Mouse (Mus musculus) lung, embryonic 15.5 days (tissue): ENCODE results near the gene Cfap299. TPM values are rescaled to one million over a fixed set of nuclear protein-coding genes. Genes with fewer than 3 reads are reported as not detected.
A peak's percentile ranks its signal among the peaks of the same experiment; 100 is the strongest.
"Not testable (repeated sequence)": the region's sequence is repeated elsewhere in the genome, so short reads cannot be mapped to it uniquely, and the experiment has no call there.

ENCODE experiments used
- ATAC-seq: fragments of 200-750 bp; cut with Nextera tagmentation; 2 replicates; pipeline ENCODE4 v1.8.0; 2017; ENCODE audit warnings: moderate number of reproducible peaks, borderline replicate concordance; ENCODE audit not compliant: low FRiP score, low TSS enrichment; ENCODE audit errors: extremely low read depth
- H3K27ac ChIP-seq: fragments of 300-500 bp; sonication (generic); 2 replicates; pipeline ENCODE4 v1.5.1; 2015; ENCODE audit warnings: moderate library complexity, mild to moderate bottlenecking, inconsistent platforms
- H3K27me3 ChIP-seq: fragments of 300-500 bp; sonication (generic); 2 replicates; pipeline ENCODE4 v1.6.1; 2015; ENCODE audit warnings: inconsistent platforms
- H3K36me3 ChIP-seq: fragments of 300-500 bp; sonication (generic); 2 replicates; pipeline ENCODE4 v1.6.1; 2015; ENCODE audit warnings: inconsistent platforms
- H3K4me1 ChIP-seq: fragments of 300-500 bp; sonication (generic); 2 replicates; pipeline ENCODE4 v1.6.1; 2015; ENCODE audit warnings: inconsistent platforms
- H3K4me2 ChIP-seq: fragments of 300-500 bp; sonication (generic); 2 replicates; pipeline ENCODE4 v1.6.1; 2015; ENCODE audit warnings: inconsistent platforms, mild to moderate bottlenecking, moderate library complexity
- H3K4me3 ChIP-seq: fragments of 300-500 bp; sonication (generic); 2 replicates; pipeline ENCODE4 v1.5.1; 2015; ENCODE audit warnings: mild to moderate bottlenecking, inconsistent platforms
- H3K9ac ChIP-seq: fragments of 300-500 bp; sonication (generic); 2 replicates; pipeline ENCODE4 v1.6.1; 2015; ENCODE audit warnings: inconsistent platforms
- H3K9me3 ChIP-seq: fragments of 300-500 bp; sonication (generic); 2 replicates; pipeline ENCODE4 v1.6.1; 2016; ENCODE audit warnings: inconsistent platforms
- WGBS: fragments of 180-500 bp; shearing (Covaris S2); methylation state at CpG from one replicate; pipeline ENCODE4 v1.1.7; 2015; 5-methylcytosine and 5-hydroxymethylcytosine counted together
- polyA plus RNA-seq: library from polyadenylated mRNA; unstranded; fragments of >200 nt; fragmentation: Nextera tagmentation; extraction: Ambion mirVana; gene quantifications from 2 replicates; pipeline ENCODE4 v1.2.1, GENCODE M21; 2015

Cfap299 gene
- polyA plus RNA-seq: 3.0 and 4.6 TPM in 2 replicates

DNA sequence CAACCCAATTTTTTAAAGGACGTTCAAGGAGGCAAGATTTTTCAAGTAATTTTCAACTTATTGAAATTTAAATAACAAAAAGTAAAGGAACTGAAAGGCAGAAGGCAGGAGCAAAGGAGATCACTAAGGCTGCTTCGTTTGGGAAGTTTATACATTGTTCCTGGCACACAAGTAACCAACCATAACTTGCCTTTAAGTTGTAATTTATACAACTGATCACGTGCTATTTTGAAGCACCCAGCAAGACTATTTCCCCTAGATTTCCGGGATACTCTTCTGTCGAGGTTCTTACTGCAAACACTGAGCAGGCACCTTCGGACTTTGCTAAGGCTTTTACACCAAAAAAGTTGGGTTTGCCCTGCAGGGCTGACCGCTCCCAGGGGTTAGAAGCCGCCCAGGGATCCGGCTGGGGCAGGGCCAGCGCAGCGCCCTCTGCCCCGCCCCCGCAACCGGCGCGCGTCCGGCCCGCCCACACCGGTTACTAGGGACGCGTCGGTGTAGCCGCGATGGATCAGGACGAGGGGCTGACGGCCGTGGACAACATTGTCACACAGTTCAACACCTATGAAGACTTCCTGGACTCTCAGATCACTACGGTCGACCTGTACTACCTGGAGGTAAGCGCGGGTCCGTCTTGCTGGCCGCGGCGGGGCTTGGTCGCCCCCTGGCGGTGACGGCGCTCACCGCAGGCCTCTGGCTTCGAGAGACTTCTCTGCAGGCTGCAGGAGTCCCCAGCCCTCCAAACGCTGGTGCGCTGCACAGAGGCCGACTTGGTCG lies at the start of gene Cfap299:
Gene Cfap299, plus strand, starts transcription at position 457 of the 777 bp plus-strand sequence.
- Histone ChIP-seq H3K4me2 (peak within 1 kb of the TSS; percentile 69), H3K36me3 (no peaks in the 10 kb centered on the region), H3K9ac (peak within 1 kb of the TSS; percentile 19), H3K4me3 (peak within 1 kb of the TSS; percentile 70), H3K4me1 (no peaks in the 10 kb centered on the region; the same call in 1 of the 2 replicates), H3K27ac (no peak within 1 kb of the TSS), H3K9me3 (no peaks in the 10 kb centered on the region), H3K27me3 (no peaks in the 10 kb centered on the region; the same call in 1 of the 2 replicates)
- peak; percentile 96 for ATAC-seq
- WGBS: 1% methylated on average over 46 of the region's 46 CpGs

GRCm38 (mm10) chr5:98281993-98282392 lies 47.1 kb upstream of the Cfap299 start:
- Histone ChIP-seq H3K9me3 (no peaks in the 10 kb centered on the region), H3K36me3 (no peaks in the 10 kb centered on the region), H3K27me3 (no peaks in the 10 kb centered on the region), H3K27ac (no peak overlapping the region), H3K4me2 (no peak overlapping the region), H3K4me1 (0 out of 2 replicates have a peak, but pooled peaks cover 2% of the 10 kb centered on the region), H3K4me3 (no peak overlapping the region), H3K9ac (no peak overlapping the region)
- ATAC-seq: no peak
- 62% methylated on average over 9 of the region's 9 CpGs for WGBS

DNA sequence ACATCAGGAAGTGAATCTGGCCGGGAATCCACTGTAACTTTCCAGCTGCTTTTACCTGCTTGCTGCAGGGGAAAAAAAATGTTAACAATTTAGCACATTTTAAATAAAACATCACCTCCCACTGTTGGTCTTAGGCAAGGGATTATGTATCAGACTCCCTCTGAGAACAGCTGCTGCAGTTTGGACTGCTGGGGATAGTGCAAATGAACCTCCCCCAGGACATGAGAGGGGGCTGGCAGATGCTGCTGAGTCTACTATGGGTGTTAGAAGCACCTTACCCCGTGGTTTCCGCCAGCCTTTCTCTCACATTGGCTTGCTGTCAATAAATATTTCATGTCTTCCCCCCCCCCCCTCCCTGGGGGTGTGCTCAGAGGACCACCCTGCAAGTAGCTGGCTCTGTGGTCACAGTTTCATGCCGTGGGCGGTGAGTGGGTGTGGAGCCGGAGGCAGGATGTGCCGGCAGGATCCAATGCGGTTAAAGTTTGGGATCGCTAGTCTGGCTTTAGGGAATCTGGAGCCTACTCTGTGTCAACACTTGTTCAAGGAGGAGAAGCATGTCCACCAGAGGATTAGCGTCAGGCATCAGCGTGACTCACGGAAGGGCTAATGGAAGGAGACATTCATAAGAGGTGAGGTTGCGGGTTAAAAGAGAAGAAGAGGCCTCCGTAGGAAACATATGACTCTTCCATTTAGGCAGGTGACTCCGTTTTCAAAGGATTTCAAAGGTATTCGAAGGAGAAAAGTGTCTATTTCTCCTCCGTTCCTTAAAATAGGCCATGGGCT lies 45.2 kb upstream of the Cfap299 start:
- peak; percentile 42; the same call in 1 of the 2 replicates for ATAC-seq

GRCm38 (mm10) chr5:98290642-98291041 lies 38.5 kb upstream of the Cfap299 start:
- H3K9ac ChIP-seq: no peak overlapping the region
- H3K27ac ChIP-seq: no peak overlapping the region
- H3K36me3 ChIP-seq: no peaks in the 10 kb centered on the region
- peaks cover 44% of the 10 kb centered on the region for H3K27me3 ChIP-seq
- WGBS: 78% methylated on average over 8 of the region's 8 CpGs
- no peaks in the 10 kb centered on the region for H3K4me1 ChIP-seq
- ATAC-seq: no peak
- no peaks in the 10 kb centered on the region for H3K9me3 ChIP-seq
- no peak overlapping the region for H3K4me3 ChIP-seq
- H3K4me2 ChIP-seq: no peak overlapping the region

More for the DNA sequence above, 45.2 kb upstream of the Cfap299 start:
- no peaks in the 10 kb centered on the region for H3K36me3 ChIP-seq
- H3K4me1 ChIP-seq: 0 out of 2 replicates have a peak, but pooled peaks cover 2% of the 10 kb centered on the region
- H3K27ac ChIP-seq: no peak overlapping the region
- no peak overlapping the region for H3K9ac ChIP-seq
- H3K27me3 ChIP-seq: no peaks in the 10 kb centered on the region
- H3K9me3 ChIP-seq: no peaks in the 10 kb centered on the region
- peak overlapping the region; percentile 15; the same call in 1 of the 2 replicates for H3K4me2 ChIP-seq
- no peak overlapping the region for H3K4me3 ChIP-seq
- WGBS: 27% methylated on average over 17 of the region's 17 CpGs

- Histone ChIP-seq H3K27me3 (peaks cover 44% of the 10 kb centered on the region), H3K4me3 (peak overlapping the region; percentile 0; the same call in 1 of the 2 replicates), H3K36me3 (no peaks in the 10 kb centered on the region), H3K4me1 (no peaks in the 10 kb centered on the region), H3K9me3 (no peaks in the 10 kb centered on the region), H3K27ac (no peak overlapping the region), H3K9ac (no peak overlapping the region), H3K4me2 (peak overlapping the region; percentile 29)
- ATAC-seq: no peak
- 3% methylated on average over 19 of the region's 19 CpGs for WGBS
Measured at GRCm38 (mm10) chr5:98292388-98293048, 36.6 kb upstream of the Cfap299 start.

- Histone ChIP-seq H3K4me2 (peak overlapping the region; percentile 29), H3K27me3 (peaks cover 44% of the 10 kb centered on the region), H3K27ac (no peak overlapping the region), H3K4me3 (peak overlapping the region; percentile 0; the same call in 1 of the 2 replicates), H3K9ac (no peak overlapping the region), H3K4me1 (no peaks in the 10 kb centered on the region), H3K36me3 (no peaks in the 10 kb centered on the region), H3K9me3 (no peaks in the 10 kb centered on the region)
- no peak for ATAC-seq
- WGBS: 3% methylated on average over 12 of the region's 12 CpGs
Measured at GRCm38 (mm10) chr5:98293049-98293715, 35.9 kb upstream of the Cfap299 start.

DNA sequence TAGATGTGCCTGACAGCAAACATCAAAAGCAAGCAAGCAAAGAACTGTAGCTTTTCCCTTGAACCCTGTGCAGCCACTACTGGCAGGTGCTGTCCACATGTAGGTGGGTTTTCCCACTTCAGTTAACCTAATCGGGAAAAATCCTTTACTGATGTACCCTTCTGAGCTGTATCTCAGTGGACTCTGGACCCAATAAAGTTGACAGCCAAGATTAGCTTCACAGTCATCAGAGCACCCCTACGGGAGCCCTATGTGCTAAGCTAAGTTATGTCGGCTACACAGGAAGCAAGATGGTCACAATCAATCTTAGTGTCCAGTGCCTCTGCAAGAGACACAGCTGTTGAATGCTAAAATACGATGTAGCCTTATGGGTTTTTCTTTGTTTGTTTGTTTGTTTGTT lies 29.0 kb upstream of the Cfap299 start:
- Histone ChIP-seq H3K9me3 (no peaks in the 10 kb centered on the region), H3K4me3 (no peak overlapping the region), H3K27ac (no peak overlapping the region), H3K9ac (no peak overlapping the region), H3K4me2 (no peak overlapping the region), H3K36me3 (no peaks in the 10 kb centered on the region), H3K27me3 (no peaks in the 10 kb centered on the region), H3K4me1 (no peaks in the 10 kb centered on the region)
- WGBS: 62% methylated on average over 4 of the region's 4 CpGs
- ATAC-seq: no peak

- Histone ChIP-seq H3K27ac (no peak overlapping the region), H3K9me3 (no peaks in the 10 kb centered on the region), H3K4me3 (no peak overlapping the region), H3K27me3 (no peaks in the 10 kb centered on the region), H3K36me3 (no peaks in the 10 kb centered on the region), H3K4me2 (no peak overlapping the region), H3K9ac (no peak overlapping the region), H3K4me1 (no peaks in the 10 kb centered on the region)
- 54% methylated on average over 4 of the region's 4 CpGs for WGBS
- no peak for ATAC-seq
Measured at GRCm38 (mm10) chr5:98305673-98306072, 23.4 kb upstream of the Cfap299 start.

DNA sequence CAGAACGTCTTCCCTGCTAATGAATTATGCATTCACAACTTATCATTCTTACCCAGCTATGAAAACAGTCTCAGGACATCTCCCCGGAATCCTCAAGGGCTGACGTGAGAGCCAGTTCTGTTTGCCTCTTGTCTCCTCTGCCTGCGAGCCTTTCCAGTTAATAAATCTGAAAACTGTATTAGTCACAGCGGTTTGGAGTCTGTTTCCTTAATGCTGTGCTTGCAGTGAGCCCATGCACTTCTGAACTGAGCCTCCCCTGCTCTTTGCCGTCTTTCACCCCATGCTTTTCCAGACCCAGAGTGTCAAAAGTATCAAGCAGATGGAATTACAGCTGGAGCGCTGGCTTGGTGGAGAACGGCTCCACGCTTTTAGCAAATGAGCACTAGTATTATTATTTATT lies 22.6 kb upstream of the Cfap299 start:
- H3K4me1 ChIP-seq: no peaks in the 10 kb centered on the region
- 39% methylated on average over 9 of the region's 9 CpGs for WGBS
- no peaks in the 10 kb centered on the region for H3K9me3 ChIP-seq
- no peaks in the 10 kb centered on the region for H3K27me3 ChIP-seq
- H3K36me3 ChIP-seq: no peaks in the 10 kb centered on the region
- no peak overlapping the region for H3K4me2 ChIP-seq
- no peak for ATAC-seq
- H3K27ac ChIP-seq: no peak overlapping the region
- no peak overlapping the region for H3K4me3 ChIP-seq
- H3K9ac ChIP-seq: no peak overlapping the region

DNA sequence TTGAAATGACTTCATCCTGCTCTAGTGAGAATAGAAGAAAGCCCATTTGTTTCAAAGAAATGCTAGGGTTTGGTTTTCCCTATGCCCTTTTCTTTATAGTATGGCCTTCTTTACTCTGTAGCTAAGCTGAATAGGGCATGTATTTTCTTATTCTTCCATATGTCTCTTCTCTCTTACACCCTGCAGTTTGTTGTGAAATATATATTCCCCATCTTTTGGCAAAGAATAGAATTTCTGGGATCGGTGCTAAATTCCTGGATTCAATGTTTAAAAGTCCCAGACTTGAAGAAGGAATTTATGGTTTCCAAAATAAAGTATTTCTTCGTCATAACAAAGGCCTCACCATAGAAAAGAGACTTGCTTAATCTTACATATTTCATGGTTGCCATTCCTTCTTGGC lies 2.5 kb upstream of the Cfap299 start:
- Histone ChIP-seq H3K4me2 (no peak overlapping the region), H3K27me3 (no peaks in the 10 kb centered on the region; the same call in 1 of the 2 replicates), H3K36me3 (no peaks in the 10 kb centered on the region), H3K4me1 (no peaks in the 10 kb centered on the region; the same call in 1 of the 2 replicates), H3K27ac (no peak overlapping the region), H3K9me3 (no peaks in the 10 kb centered on the region), H3K4me3 (no peak overlapping the region), H3K9ac (no peak overlapping the region)
- peak; percentile 56; the same call in 1 of the 2 replicates for ATAC-seq
- 34% methylated on average over 2 of the region's 2 CpGs for WGBS

DNA sequence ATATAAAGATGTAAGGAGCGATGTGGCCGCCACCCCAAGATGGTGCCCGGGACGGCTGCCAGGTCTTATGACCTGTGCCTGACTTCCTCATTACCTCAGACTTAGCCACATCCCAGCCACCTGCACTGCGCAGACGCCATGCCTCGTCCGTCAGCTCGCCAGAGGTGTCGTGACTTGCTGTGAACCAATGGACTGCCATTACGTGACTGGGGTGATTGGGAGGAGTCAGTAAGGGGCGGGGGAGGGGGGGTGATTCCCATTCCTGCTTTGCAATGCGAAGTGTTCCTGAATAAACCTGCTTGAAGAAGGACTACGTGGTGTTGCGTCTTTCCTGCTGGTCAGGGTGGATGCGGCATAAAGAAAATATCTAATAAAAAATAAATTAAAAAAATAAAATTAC lies 14.6 kb downstream of the Cfap299 start:
- 80% methylated on average over 16 of the region's 16 CpGs for WGBS
- H3K9ac ChIP-seq, H3K27me3 ChIP-seq, H3K9me3 ChIP-seq, ATAC-seq, H3K36me3 ChIP-seq, H3K4me1 ChIP-seq, H3K27ac ChIP-seq, H3K4me2 ChIP-seq, H3K4me3 ChIP-seq: not testable (repeated sequence)
